Mouse (Mus musculus): ENCODE measurements around the gene Capn7.

The Capn7 gene

DNA sequence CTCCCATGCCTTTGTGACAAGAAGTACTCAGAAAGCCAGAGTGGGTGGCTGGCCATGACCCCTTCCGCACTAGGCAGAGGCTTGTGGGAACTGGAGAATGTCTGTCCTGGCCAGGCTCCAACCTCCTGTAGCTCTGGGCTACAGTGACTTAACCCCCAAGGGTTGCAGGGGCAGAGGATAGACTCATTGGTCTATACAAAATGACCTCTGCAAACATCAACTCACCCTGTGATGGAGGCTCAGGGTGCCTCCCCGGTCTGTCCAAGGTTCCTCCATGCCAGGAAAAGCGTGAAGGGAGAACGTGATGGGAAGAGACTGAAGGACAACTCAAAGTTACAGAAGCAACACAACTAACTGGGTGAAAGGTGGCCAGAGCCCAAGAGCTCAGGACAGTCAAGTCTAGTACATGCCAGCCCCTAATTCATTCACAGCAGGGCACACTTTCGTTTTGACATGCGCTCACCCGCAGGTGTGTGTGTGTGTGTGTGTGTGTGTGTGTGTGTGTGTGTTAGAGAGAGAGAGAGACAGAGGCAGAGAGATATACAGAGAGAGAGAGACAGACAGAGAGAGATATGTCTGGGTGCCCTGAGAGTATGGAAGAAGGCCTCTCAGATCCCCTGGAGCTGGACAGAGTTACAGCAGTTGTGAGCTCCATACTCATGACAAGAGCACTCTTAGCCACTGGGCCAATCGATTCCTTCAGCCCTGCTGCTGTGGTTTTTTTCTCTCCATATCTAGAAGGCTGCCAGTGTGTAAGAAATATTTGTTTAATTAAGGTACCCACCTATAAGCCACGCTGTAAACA lies 61.6 kb downstream of the Capn7 start:
- DNase-seq: no peak

DNA sequence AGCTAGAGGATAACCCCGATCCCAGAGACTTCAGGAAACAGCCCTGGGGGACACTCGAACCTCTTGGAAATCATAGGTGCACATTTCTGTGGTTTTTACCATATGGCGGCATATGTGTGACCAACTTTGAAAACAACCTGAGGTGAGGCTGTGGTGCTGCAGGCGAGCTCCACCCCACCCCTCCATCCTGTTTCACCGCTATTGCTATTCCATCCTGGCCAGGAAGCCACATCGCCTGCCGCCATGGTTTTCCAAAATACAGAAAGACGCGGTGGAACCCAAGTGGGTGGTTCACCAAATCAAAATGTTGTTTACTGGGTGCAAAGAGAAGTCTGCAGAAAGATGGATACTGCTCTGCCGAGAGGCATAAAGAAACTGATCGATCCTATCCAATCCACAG lies 62.4 kb downstream of the Capn7 start:
- no peak for DNase-seq

DNA sequence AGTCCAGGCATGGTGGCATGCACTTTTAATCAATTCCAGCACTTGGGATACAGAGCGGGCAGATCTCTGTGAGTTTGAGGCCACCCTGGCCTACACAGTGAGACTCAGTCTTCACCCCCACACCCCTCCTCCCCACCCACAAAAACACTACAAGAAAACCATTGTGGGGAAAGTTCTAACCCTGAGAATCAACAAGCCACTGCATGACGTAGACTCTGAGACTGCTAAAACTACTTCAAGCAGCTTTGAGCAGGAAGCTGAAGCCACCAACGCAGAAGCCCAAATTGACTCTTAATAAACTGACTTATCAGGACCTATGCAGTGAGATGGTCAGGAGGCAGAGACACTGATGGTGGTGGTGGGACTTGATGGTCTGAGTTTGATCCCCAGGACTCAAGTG lies 62.8 kb downstream of the Capn7 start:
- no peak for DNase-seq

DNA sequence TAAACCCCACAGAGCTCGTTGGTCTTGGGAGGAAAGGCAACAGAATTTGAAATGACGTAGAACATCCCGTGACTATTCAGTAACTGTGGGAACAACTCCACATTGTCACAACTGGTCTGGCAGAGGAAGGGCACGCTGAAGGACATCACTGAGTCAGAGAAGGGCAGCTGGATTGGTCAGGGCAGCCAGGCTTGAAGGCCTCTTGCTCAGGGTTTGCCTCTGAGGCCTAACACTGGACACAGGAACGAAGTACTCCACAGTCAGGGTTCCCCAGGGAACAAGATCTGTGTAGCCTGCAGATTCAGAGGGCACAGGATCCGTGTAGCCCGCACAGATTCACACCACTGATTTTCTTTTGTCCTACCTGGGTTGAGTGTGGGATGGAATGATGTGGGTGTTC lies 63.8 kb downstream of the Capn7 start:
- DNase-seq: no peak

DNA sequence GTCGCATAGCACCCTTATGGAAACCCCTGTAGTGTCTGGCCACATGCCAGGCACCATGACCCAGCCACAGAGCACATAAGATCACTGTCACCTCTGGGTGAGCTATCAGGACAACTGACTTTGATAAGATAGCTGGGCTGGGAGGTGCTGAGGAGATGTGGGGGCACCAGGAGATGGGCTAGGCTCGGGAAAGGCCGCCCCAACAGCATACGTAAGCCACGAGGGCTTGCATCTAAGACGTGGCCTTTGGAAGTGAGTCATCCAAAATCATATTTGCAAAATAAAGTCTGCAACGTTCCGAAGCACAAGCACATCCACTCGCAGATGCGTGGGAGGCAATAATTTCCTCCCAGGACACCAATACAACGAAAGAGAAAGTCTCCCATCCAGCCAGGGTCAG lies 64.5 kb downstream of the Capn7 start:
- no peak for DNase-seq

DNA sequence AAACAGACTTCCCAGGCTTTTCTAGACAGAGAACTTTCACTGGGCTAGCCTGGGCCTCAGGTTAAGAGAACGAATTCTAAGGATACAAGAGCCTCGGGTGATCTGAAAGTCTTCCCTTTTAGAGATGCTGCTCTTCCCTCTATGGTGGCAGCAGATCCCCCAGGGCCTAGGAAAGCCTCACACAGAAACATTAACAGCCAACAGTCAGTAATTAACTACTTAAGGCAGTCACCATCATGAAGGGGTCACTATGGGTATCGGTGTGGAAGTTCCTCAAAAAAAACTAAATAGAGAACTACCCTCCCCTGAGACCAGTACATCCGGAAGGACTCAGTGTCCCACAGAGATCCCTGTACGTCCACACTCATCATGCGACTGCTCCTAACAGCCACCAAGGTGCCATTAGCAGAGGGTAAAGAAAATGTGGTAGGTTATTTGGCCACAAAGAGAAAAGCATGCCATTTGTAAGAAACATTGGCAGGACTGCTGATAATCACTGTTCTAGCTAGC lies 65.5 kb downstream of the Capn7 start:
- no peak for DNase-seq

DNA sequence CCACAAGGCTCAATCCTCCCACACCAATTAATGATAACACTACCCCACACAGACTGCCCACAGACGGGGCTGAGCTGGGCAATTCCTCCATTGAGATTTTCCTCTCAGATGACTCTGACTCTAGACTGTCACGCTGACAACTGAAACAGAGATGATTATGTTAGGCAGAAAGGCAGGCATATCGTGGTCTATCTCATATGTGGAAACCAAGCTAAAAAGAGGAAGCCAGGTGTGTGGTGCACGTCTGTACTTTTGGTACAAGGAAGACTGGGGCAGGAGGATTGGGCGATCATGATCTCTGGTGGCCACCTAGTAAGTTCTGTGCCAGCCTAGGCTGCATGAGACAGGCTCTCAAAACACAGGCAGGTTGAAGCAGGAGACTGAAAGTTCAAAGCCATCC lies 66.3 kb downstream of the Capn7 start:
- no peak for DNase-seq

DNA sequence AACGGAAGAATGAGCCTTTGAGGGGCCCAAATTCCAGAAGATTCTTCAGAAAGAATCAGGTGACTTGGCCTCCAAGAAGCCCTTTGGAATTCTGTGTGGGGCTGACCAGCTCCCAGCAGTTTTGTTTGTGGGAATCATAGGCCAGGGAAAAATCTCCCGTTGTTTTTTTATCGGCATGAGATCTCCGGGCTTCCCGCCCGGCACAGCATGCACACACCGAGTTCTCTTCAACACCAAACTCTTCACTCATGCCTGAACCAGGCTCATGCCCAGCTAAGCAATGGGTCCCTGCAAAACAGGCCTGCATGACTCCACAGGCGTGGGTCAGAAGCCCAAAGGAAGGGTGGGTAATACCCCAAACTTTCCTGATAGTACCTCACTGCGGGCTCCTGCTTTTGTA lies 67.1 kb downstream of the Capn7 start:
- no peak for DNase-seq

DNA sequence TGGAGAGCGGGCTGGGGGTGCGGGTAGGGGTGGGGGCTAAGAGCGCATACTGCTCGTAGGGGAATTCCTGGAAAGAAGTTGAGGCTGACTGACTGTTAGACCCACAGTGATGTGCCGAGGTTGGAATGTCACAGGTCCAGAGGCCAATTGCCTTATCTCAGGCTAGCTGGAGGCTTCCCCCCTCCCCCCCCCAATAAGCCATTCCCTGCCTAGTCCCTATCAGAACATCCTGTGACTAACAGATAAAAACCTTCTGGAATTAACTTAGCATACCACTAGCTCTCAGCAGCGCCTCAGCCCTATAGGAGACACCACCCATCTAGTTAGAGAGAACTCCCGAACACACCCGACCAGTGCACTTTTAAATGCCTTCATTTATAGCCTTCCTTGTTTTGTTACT lies 67.6 kb downstream of the Capn7 start:
- DNase-seq: no peak

DNA sequence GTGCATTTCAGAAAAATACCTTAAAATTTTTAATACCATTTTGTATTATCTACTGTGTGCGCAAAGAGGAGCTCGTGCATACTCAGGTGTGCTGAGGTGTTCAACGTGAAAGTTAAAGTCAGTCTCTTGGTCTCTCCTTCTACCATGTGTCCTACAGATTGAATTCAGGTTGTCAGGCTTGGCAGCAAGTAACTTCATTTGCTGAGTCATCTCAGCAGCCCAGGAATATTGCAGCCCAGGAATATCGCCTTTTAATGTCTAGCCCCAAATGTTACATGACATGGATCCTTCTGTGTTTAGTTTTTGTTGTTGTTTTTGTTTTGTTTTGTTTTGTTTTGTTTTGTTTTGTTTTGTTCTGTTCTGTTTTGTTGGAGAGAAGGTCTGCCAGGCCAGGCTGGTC lies 68.2 kb downstream of the Capn7 start:
- no peak for DNase-seq

DNA sequence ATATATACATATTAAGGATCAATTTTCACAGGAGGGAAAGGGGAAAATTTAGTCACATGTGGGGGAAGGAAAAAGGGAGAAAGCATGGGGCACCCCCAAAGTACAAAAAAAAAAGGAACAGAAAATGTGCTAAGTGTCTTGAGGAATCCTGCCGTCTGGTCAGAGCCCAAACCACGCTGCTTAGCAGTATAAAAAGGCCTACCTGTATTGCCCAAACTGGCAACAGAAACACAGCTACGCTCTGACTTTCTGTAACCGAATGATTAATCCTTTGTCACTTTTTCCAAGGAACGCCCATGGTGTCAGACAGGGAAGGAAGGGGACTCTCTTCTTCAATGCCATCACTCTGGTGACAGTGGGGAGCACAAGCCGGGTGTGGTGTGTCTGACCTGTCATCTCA lies 69.2 kb downstream of the Capn7 start:
- DNase-seq: no peak

DNA sequence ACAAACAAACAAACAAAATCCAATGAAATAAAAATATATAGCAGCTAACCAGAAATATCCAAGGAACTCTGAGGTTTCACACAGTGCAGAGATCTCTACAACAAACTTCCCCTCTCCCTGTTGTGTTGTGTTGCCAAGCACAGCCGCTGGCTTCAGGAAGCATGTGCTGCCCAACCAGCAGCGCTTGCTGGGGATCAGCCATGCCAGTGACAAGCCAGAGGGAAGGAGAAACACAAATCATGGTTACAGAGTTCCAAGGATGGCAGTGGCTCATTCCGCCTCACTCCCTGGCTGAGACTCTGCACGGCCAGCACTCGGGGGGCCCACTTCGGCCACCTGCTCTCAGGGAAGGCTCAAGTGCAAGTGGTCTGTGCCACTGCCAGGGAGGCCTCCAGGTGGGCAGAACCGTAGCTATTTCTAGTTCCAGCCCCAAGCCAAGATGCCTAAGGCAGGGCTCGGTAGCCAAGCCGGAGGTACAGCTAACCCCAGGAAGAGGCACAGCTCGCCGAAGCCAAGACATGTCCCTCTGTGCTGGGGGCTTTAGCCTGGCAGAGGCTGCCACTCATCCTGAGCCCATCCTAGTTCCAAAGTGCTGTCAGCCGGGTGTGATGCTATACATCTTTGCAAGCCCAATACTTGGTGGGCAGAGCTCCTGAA lies 69.8 kb downstream of the Capn7 start:
- peak; percentile 74 for DNase-seq

DNA sequence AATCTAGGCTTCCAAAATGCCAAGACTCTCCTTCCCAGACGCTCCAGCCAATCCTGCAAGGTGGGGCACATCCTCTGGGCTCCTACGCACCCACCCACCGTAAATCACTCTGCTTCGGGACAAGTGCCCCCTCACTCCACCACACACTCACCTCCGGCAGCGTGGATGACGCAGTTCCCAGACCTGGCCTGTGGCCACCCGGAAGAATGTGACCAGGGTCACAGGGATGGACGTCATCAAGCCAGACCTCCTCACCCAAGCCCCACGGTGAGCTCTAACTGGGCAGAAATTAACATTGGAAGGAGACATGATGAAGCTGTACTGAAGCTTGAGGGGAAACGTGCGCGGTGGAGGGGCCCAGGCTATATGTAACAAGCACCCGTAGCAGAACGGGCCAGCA lies 70.8 kb downstream of the Capn7 start:
- no peak for DNase-seq

DNA sequence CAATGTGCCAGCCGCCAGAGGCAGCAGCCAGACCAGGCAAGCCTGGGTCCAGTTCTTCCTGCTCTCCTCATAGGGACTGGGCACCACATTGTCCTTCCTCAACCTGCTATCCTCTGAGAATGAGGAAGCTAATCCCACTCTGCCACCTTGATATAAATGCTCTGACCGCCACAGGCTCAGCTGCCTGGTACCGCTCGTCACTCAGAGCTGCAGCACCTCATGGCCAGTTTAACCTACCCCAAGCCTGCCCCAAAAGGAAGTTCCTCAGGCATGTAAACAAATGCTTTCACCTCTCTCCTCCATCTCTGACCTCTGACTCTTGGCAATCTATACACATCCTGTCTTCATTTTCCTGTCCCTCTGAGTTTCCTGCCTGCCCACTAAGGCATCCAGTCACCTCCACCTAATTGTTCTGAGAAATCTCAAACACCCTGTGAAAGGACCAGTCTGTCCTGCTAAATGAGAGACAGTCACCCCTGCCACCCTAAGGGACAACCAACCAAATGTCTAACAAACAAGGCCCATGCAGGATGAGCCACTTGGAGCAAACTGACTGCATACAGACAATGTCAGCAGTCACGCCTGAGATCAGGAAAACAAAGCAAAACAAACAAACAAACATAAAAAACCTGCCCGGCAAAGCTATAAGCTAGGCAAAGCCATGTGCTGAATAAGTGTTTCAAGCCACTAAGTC lies 71.6 kb downstream of the Capn7 start:
- DNase-seq: no peak

DNA sequence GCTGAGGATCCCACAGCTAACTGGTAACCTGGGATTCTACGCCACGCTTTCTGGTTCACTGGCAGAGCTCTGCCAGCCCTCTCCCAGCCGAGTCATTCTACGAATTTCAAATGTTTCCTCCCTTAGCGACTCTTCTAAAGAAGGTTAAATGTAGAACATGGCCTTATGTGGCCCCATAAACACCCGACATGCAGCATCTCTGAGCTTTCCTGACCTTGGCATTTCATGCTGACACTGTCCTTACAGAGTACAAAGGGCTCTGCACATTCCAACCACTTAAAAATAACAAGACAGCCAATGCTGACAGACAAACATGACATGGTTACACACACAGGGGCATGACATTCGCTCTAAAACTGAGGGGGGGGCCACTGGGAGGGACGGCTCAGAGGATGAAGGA lies 72.2 kb downstream of the Capn7 start:
- DNase-seq: no peak

DNA sequence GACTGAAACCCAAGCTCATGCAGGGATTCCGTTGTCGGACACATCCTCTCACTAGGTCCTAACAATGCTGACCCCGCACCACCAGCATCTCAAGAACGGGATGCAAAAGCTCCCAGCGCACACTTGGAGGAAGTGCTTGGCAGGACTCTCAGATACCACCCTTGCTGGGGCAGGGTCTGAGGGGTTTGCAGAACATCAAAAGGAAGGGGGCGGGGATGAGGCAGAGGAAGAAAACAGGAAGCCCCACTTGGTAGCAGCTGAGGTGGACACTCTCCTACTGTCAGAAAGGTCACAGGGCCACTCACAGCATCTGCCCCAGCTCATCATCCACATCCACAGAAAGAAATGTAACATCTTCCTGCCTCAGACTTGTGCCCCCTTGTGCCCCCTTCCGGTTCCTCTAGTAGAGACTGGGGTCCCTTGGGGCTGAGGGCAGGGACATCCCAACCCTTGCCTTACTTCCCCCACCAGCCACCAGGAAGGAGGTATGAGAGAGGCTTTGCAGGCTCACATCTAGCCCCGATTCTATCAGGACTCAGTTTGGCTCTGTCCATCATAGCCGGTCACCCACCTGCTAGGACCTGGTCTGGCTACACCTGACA lies 73.8 kb downstream of the Capn7 start:
- DNase-seq: no peak

DNA sequence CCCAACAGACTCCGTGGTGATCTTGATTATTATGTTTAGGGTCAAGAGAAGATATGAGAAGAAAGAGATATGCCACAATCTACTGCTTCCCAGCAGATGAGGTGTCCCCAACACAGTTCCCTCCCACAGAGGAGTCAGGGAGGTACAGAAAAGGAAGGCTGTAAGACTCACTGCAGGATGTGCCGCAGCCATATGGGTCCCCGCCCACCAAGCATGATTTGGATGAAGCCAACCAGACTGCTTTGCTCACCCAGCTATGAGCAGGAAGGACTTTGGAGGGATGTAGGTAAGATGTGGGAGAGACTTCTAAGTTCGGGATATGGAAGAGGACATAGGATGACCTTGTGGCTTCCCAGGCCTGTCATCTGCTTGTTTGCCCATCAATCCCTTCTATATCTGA lies 74.3 kb downstream of the Capn7 start:
- no peak for DNase-seq

DNA sequence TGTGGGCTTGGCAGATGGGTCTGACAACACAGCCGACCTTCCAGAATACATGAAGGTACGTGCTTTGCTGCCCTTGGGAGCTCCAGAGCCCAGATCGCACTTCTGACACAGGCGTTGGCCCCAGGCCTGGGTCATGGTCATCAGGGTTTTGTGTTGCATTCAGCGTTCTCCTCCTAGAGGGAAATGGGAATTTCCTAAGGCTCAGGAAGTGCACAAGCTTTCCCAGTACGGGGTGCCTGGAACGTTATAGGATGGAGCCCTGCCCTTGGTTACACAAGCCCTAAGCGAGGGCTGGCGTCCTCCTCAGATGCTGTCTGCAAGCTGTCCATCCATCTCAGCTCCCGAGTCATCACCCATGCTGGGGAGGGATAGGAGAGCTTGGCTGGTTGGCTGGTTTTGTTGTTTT lies 76.2 kb downstream of the Capn7 start:
- DNase-seq: peak; percentile 63

DNA sequence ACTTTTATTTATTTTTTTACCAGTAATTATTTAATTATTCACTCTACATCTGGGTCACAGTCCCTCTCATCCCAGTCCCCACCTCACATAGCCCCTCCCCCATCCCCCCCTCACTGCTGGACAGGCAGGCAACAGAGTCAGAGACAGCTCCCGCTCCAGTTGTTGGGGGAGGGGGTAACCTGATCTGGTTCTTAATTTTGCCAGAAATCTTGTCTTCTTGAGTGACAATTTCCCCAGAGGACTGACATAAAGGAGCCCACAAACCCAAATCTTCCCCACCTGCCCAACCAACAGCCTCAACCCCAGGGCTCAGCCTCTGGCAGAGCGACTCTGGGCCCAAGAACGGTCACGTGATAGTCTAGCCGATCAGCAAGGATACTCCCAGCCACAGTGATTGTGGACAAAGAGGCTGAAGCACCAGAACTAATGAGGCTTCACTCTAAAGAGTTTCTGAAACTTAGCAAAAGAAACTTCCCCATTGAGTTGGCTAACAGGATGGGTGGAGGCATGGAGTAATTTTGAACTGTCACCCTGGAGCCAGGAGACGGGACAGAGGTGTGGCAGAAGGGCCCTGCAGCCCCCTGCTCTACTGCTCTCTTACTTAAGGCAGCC lies 77.1 kb downstream of the Capn7 start:
- DNase-seq: no peak

DNA sequence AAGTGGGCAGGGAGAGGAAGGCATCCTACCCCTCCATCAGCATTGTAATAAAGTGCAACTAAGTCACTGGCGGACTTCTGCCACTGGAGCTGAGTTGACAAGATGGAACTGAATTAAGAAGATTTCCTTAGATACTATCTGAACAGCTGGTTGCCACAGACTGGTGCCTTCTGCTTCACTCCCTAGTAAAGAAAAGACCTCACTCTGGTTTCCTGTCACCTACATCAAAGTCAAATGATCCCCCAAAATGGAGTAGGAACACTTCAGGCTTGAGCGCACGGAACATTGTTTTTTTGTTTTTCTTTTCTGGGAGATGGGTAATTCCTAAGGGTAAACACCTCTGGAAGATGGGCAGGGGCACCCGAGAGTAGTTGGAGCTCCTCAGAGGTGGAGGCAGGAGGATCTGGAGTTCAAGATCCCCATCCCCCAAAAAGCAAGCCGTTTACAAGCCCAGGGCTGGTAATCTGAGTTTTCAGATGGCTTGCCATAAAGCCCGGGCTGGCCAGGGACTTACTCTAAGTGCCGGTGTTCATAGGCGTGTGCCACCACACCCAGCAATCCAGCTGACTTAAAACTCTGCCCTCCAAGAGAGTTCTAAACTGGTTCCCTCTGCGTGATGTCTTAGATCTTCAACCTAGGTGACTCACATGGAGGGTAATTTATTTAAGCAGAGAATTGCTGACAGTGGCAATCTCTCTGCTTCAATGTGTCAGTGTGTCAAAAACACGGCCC lies 78.0 kb downstream of the Capn7 start:
- DNase-seq: no peak

DNA sequence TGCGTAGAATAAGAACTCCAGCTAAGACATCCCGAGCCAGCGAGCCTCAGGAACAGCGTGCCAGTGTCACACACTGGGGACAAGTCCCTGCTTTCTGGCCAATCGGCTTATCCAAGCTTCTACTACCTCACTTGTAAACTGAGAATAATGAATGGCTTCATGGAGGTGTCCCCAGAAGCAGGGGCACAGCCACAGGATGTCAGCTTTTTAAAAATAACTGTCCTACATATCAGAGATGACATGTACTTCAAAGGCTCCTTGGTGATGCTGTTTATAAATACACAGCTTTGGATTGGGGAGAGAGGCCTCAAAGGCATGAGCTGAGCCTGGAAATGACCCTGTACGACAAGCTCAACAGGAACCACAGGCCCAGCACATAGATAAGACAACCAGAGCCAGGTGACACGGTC lies 78.5 kb downstream of the Capn7 start:
- no peak for DNase-seq

DNA sequence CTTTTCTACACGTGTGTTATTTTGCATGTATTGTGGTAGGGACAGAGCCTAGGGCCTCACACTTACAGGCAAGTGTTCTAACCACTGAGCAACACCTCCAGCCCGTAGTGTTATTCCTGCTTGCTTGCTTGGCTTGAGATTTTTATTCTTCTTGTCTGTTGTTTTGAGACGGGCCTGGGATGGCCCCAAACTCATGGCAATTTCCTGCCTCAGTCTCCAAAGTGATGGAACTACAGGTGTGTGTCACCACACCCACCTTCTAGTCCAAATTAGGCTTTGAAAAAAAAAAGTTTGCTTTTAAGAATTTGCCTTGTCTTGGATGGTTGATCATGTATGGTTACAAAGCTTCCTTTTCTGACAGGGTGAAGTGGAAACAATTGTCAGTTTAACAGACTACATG lies 80.0 kb downstream of the Capn7 start:
- no peak for DNase-seq
